Mouse (Mus musculus) embryonic facial prominence, embryonic 11.5 days (tissue): ENCODE measurements around the gene Defb26. TPM values are rescaled to one million over a fixed set of nuclear protein-coding genes. Genes with fewer than 3 reads are reported as not detected.

Experiments
- ATAC-seq: fragments of 200-750 bp; cut with Nextera tagmentation; replicated peaks from 2 replicates; pipeline ENCODE4 v1.8.0; 2017; ENCODE audit warnings: low read depth; ENCODE audit not compliant: insufficient number of reproducible peaks, low FRiP score, low TSS enrichment
- DNase-seq: peaks from one replicate; pipeline ENCODE4 v3.0.0-alpha.2; 2015; ENCODE audit warnings: low spot score
- H3K27ac ChIP-seq: fragments of 300-500 bp; sonication (generic); replicated peaks from 2 replicates; pipeline ENCODE4 v1.5.1; 2014; ENCODE audit warnings: mild to moderate bottlenecking, low read depth, low read length, control low read depth
- H3K27me3 ChIP-seq: fragments of 300-500 bp; sonication (generic); 2 replicates; pipeline ENCODE4 v1.6.1; 2014; ENCODE audit warnings: mild to moderate bottlenecking, low read length, moderate library complexity, mixed read lengths; ENCODE audit not compliant: control insufficient read depth, insufficient read depth
- H3K36me3 ChIP-seq: fragments of 300-500 bp; sonication (generic); replicated peaks from 2 replicates; pipeline ENCODE4 v1.6.1; 2014; ENCODE audit warnings: low read depth, mild to moderate bottlenecking, low read length, moderate library complexity, mixed read lengths; ENCODE audit not compliant: control insufficient read depth, insufficient read depth
- H3K4me1 ChIP-seq: fragments of 300-500 bp; sonication (generic); 2 replicates; pipeline ENCODE4 v1.6.1; 2014; ENCODE audit warnings: low read length, mixed read lengths; ENCODE audit not compliant: control insufficient read depth, insufficient read depth
- H3K4me2 ChIP-seq: fragments of 300-500 bp; sonication (generic); 2 replicates; pipeline ENCODE4 v1.6.1; 2014; ENCODE audit warnings: low read depth, mild to moderate bottlenecking, control low read depth, low read length, moderate library complexity
- H3K4me3 ChIP-seq: fragments of 300-500 bp; sonication (generic); 2 replicates; pipeline ENCODE4 v1.5.1; 2014; ENCODE audit warnings: low read depth, low read length, control low read depth
- H3K9ac ChIP-seq: fragments of 300-500 bp; sonication (generic); replicated peaks from 2 replicates; pipeline ENCODE4 v1.6.1; 2014; ENCODE audit warnings: mild to moderate bottlenecking, control low read depth, low read length
- H3K9me3 ChIP-seq: fragments of 300-500 bp; sonication (generic); replicated peaks from 2 replicates; pipeline ENCODE4 v1.6.1; 2016; ENCODE audit warnings: mild to moderate bottlenecking, low read length, inconsistent platforms, mixed read lengths; ENCODE audit not compliant: control insufficient read depth
- WGBS: fragments of 180-500 bp; shearing (Covaris S2); extraction: QIAGEN DNeasy Blood & Tissue Kit; methylation state at CpG from one replicate; pipeline ENCODE4 v1.1.7; 2014; 5-methylcytosine and 5-hydroxymethylcytosine counted together
- polyA plus RNA-seq: library from polyadenylated mRNA; unstranded; fragments of >200 nt; fragmentation: Nextera tagmentation; extraction: Ambion mirVana; gene quantifications from 2 replicates; pipeline ENCODE4 v1.2.1, GENCODE M21; 2014

Gene Defb26
- polyA plus RNA-seq, 1 experiment from 2014 or later = not detected

DNA sequence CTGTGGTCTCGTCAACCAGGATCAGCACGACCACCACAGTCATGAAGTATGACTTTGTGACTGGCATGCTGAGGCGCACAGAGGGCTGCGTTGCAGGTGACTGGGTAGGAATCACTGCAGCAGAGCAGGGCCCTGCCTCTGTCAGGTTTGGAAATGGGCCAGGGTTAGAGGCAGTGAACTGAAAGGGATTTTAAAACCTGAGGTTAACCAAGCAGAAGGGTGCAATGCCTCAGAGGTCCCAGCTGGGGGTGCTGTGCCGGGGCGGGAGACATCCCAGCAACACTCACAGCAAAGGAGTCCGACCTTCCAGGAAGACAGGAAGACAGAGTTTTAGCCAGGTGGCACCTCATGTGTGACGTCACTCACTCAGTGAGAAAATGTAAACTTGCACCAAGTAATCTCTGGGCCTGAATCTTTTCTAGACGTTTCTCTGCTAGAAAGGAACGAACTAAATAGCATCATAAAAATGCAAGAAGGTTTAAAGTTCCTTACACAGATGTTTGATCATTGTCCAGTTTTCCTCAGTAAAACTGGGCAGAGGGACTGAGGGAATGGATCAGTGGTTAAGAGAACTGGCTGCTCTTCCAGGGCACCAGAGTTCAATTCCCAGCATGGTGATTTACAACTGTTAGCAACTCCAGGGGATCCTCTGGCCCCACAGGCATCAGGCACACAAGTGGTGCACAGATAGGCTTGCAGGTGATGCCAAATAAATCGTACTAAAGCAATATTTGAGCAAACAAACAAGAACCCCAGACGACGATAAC is 28.6 kb upstream of the Defb26 start, which contains the start of gene Defb29:
TSS of gene Defb29 (minus strand) at position 155 of the 767 bp plus-strand sequence.
- no peaks in the 10 kb centered on the region for H3K36me3 ChIP-seq
- H3K9ac ChIP-seq = no peak within 1 kb of the TSS
- H3K4me2 ChIP-seq = no peak within 1 kb of the TSS
- 56% methylated on average over 13 of the region's 13 CpGs for WGBS
- no peak within 1 kb of the TSS for H3K4me3 ChIP-seq
- H3K4me1 ChIP-seq = no peaks in the 10 kb centered on the region
- DNase-seq (no peak), ATAC-seq (no peak)
- no peaks in the 10 kb centered on the region for H3K9me3 ChIP-seq
- H3K27me3 ChIP-seq = no peaks in the 10 kb centered on the region
- no peak within 1 kb of the TSS for H3K27ac ChIP-seq

DNA sequence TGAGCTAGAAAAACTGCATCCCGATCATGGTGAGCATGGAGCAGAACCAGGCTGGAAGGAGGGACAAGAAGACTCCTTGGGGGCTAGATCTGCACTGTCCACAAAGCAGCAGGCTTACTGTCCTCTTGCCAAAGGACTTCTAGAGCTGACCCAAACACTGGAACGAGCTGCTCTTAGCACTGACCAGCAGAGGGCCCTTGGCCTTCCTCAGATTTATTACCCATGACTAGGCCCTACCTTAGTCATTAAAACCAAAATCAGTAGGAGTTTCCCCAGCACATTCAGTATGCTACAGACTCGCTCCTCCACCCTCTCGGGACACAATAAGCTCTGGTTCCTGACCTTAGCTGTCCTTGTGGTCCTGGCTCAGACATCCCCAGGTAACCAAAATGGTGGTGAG is 6.5 kb upstream of the Defb26 start, which contains the start of gene Defb28:
TSS of gene Defb28 (plus strand) at position 275 of the 400 bp plus-strand sequence.
- Histone ChIP-seq H3K4me3 (no peak within 1 kb of the TSS), H3K9me3 (no peaks in the 10 kb centered on the region), H3K9ac (no peak within 1 kb of the TSS), H3K36me3 (no peaks in the 10 kb centered on the region), H3K27me3 (no peaks in the 10 kb centered on the region), H3K27ac (no peak within 1 kb of the TSS), H3K4me1 (no peaks in the 10 kb centered on the region), H3K4me2 (no peak within 1 kb of the TSS)
- DNase-seq = no peak
- no peak for ATAC-seq
- whole genome bisulfite sequencing = 80% methylated on average over 4 of the region's 4 CpGs

DNA sequence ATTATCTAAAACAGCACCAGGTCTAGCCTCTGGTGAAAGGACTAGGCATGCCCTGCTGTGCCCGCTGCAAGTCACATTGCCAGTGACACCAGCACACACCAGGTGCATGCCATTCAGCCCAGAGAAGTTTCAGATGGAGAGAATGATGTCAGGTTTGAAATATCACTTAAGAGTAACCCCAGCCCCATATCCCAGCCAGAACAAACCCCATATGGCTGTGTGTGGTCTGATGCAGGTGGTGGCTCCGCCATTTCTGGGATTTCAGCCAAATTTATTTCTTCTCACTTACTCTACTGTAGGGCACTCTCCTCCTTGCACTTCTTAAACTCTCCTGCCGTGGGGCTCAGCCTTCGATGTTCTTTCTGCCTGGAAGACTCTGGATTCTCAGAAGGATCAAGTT is 4.6 kb upstream of the Defb26 start:
- Histone ChIP-seq H3K9me3 (no peaks in the 10 kb centered on the region), H3K27me3 (no peaks in the 10 kb centered on the region), H3K4me3 (no peak overlapping the region), H3K4me1 (no peaks in the 10 kb centered on the region), H3K4me2 (no peak overlapping the region), H3K9ac (no peak overlapping the region), H3K36me3 (no peaks in the 10 kb centered on the region), H3K27ac (no peak overlapping the region)
- ATAC-seq (no peak), DNase-seq (no peak)
- WGBS = 85% methylated on average over 4 of the region's 4 CpGs

DNA sequence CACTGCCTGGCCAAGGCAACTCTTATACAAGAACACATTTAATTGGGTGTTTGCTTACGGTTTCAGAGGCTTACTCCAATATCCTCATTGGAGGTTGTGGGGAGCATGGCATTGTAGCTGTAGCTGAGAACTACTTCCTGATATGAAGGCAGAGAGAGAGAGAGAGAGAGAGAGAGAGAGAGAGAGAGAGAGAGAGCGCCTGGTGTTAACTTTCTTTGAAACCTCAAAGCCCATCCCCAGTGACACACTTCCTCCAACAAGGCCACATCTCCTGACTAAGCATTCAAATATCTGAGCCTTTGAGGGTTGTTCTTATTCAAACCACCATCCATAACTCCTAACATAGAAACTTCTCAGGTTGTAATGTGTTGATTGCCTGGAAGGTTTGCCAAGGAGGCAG is 7.5 kb downstream of the Defb26 start:
- Histone ChIP-seq H3K4me1 (no peaks in the 10 kb centered on the region), H3K27ac (no peak overlapping the region), H3K4me2 (no peak overlapping the region), H3K4me3 (no peak overlapping the region), H3K27me3 (no peaks in the 10 kb centered on the region), H3K36me3 (no peaks in the 10 kb centered on the region), H3K9me3 (no peaks in the 10 kb centered on the region), H3K9ac (no peak overlapping the region)
- DNase-seq (no peak), ATAC-seq (no peak)
- 74% methylated on average over 2 of the region's 2 CpGs for WGBS

DNA sequence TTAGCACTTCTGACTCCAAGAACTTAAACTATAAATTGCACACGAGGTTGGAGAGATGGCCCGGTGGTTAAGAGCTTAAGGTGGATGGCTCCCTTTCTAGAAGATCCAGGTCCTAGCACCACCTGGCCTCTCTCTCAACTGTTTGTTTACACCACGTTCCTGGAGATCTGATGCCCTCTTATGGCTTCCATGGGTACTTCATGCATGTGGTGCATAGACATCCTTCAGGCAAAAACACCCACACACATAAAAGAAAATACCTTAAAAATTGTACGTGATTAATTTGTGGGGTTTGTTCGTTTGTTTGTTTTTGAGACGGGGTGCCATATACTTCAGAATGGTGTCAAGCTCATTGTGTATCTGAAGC is 10.6 kb downstream of the Defb26 start:
- ATAC-seq (no peak), DNase-seq (no peak)
- Histone ChIP-seq H3K4me2 (no peak overlapping the region), H3K9ac (no peak overlapping the region), H3K4me3 (no peak overlapping the region), H3K27me3 (no peaks in the 10 kb centered on the region), H3K27ac (no peak overlapping the region), H3K9me3 (no peaks in the 10 kb centered on the region), H3K4me1 (no peaks in the 10 kb centered on the region), H3K36me3 (no peaks in the 10 kb centered on the region)
- whole genome bisulfite sequencing = 74% methylated on average over 6 of the region's 6 CpGs

DNA sequence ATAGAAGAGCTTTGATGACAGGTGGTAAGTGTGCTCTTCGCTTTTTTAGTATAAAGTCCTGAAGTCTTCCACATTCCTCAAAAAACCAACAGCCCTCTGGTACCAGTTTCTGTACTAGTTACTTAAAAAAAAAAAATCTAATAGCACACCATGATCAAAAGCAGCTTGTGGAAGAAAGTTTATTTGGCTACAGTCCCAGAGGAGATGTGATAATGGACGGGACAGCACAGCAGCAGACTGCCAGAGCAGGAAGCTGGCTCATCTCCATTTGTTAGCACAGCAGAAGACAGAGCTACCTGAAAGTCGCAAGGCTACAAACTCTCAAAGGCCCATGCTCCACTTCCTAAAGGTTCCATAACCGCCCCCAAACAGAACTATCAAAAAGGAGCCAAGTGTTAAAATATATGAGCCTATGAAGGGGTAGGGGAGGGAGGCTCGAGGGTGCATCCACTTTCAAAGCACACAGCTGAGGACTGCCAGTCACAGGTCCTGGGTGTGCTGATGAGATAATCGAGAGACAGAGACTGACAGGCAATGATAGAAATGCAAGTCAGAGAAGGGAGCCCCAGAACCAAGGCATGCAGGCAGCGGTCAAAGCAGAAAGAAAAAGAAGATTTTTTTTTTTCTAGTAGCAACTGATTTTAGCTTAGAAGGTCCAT is 11.2 kb downstream of the Defb26 start:
- DNase-seq (no peak), ATAC-seq (no peak)
- no peak overlapping the region for H3K27ac ChIP-seq
- H3K9me3 ChIP-seq = no peaks in the 10 kb centered on the region
- no peak overlapping the region for H3K4me2 ChIP-seq
- 77% methylated on average over 7 of the region's 7 CpGs for WGBS
- no peaks in the 10 kb centered on the region for H3K27me3 ChIP-seq
- H3K4me1 ChIP-seq = no peaks in the 10 kb centered on the region
- no peak overlapping the region for H3K4me3 ChIP-seq
- H3K36me3 ChIP-seq = no peaks in the 10 kb centered on the region
- no peak overlapping the region for H3K9ac ChIP-seq

DNA sequence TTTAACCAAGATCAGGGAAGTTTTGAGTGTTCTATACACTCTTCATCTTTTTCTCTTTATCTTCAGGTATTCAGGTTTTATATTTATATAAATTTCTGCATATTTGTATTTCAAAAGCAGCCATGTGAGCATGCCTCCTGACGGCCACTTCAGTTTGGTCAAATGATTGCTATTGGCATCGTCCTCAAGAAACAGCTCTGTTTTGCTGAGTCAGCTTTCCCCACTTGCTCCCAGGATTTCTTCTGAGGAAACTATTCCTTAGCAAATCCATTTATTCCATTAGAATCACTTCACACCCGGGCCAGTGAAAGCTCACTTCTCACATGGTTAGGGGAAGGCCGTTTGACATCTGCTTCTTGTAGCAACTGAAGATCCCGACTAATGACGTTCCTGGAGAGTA is 13.5 kb downstream of the Defb26 start:
- no peak overlapping the region for H3K27ac ChIP-seq
- H3K4me2 ChIP-seq = no peak overlapping the region
- H3K9me3 ChIP-seq = no peaks in the 10 kb centered on the region
- no peak overlapping the region for H3K4me3 ChIP-seq
- no peak overlapping the region for H3K9ac ChIP-seq
- ATAC-seq (no peak), DNase-seq (no peak)
- no peaks in the 10 kb centered on the region for H3K36me3 ChIP-seq
- 82% methylated on average over 6 of the region's 6 CpGs for WGBS
- no peaks in the 10 kb centered on the region for H3K4me1 ChIP-seq
- no peaks in the 10 kb centered on the region for H3K27me3 ChIP-seq

DNA sequence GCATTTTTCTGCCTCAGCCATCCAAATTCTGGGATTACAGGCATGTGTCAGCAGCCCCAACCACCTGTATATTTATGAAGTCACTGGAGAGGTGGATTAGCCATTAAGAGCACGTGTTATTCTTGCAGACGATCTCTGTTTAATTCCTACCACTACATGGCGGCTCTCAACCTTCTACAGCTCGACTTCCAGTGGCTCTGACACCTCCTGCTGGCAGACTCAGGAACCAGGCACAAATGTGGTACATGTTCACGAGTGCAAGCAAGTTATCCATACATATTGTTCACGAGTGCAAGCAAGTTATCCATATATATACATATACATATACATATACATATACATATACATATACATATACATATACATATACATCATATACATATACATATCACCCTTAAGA is 18.3 kb downstream of the Defb26 start:
- ATAC-seq = no peak
- 78% methylated on average over 6 of the region's 6 CpGs for WGBS
- Histone ChIP-seq H3K27ac (no peak overlapping the region), H3K4me1 (no peaks in the 10 kb centered on the region), H3K36me3 (no peaks in the 10 kb centered on the region), H3K9me3 (no peaks in the 10 kb centered on the region), H3K4me2 (no peak overlapping the region), H3K4me3 (no peak overlapping the region), H3K27me3 (no peaks in the 10 kb centered on the region), H3K9ac (no peak overlapping the region)
- no peak for DNase-seq
